Mouse (Mus musculus) heart, postnatal 4 days (tissue): ENCODE results near the gene Ccdc126. TPM values are rescaled to one million over a fixed set of nuclear protein-coding genes. Genes with fewer than 3 reads are reported as not detected.
"Not testable (repeated sequence)": the region's sequence is repeated elsewhere in the genome, so short reads cannot be mapped to it uniquely, and the experiment has no call there.

Experiments used
- DNase-seq: peaks from one replicate; pipeline ENCODE4 v3.0.0; 2021
- total RNA-seq, 2 experiments: library from RNA; stranded (reverse); gene quantifications; 2 replicates each; pipeline ENCODE4 v1.2.3; 2021

Gene Ccdc126
- total RNA-seq = 1 to 10 TPM; 4.4 to 4.9 TPM

- DNase-seq = peak; percentile 99
Observed at GRCm38 (mm10) chr6:49318966-49319594, at the start of gene Ccdc126. Ccdc126 (plus strand) TSS chr6:49319274.

GRCm38 (mm10) chr6:49269923-49270322 is 49.2 kb upstream of the Ccdc126 start:
- DNase-seq = peak; percentile 7

- no peak for DNase-seq
Observed at GRCm38 (mm10) chr6:49271815-49272214, 47.3 kb upstream of the Ccdc126 start.

- no peak for DNase-seq
Observed at GRCm38 (mm10) chr6:49272863-49273262, 46.2 kb upstream of the Ccdc126 start.

- DNase-seq = no peak
Observed at GRCm38 (mm10) chr6:49273934-49274333, 45.1 kb upstream of the Ccdc126 start.

- DNase-seq = no peak
Observed at GRCm38 (mm10) chr6:49274416-49275091, 44.5 kb upstream of the Ccdc126 start.

- DNase-seq = no peak
Observed at GRCm38 (mm10) chr6:49275296-49275695, 43.8 kb upstream of the Ccdc126 start.

GRCm38 (mm10) chr6:49280942-49281341 is 38.1 kb upstream of the Ccdc126 start:
- DNase-seq = no peak

GRCm38 (mm10) chr6:49282122-49282521 is 37.0 kb upstream of the Ccdc126 start:
- DNase-seq = peak; percentile 63

- DNase-seq = no peak
Observed at GRCm38 (mm10) chr6:49298286-49298685, 20.8 kb upstream of the Ccdc126 start.

GRCm38 (mm10) chr6:49314821-49315220 is 4.3 kb upstream of the Ccdc126 start:
- not testable (repeated sequence) for DNase-seq

GRCm38 (mm10) chr6:49319595-49320315 is 681 bp downstream of the Ccdc126 start:
- DNase-seq = no peak

- DNase-seq = no peak
Observed at GRCm38 (mm10) chr6:49321341-49321740, 2.3 kb downstream of the Ccdc126 start.

- no peak for DNase-seq
Observed at GRCm38 (mm10) chr6:49322056-49322455, 3.0 kb downstream of the Ccdc126 start.

- DNase-seq = no peak
Observed at GRCm38 (mm10) chr6:49322986-49323385, 3.9 kb downstream of the Ccdc126 start.

GRCm38 (mm10) chr6:49324528-49324927 is 5.5 kb downstream of the Ccdc126 start:
- no peak for DNase-seq

- DNase-seq = no peak
Observed at GRCm38 (mm10) chr6:49325294-49325693, 6.2 kb downstream of the Ccdc126 start.

- no peak for DNase-seq
Observed at GRCm38 (mm10) chr6:49326846-49327245, 7.8 kb downstream of the Ccdc126 start.

GRCm38 (mm10) chr6:49331369-49332059 is 12.4 kb downstream of the Ccdc126 start:
- DNase-seq = no peak

GRCm38 (mm10) chr6:49332060-49332370 is 12.9 kb downstream of the Ccdc126 start:
- DNase-seq = no peak

GRCm38 (mm10) chr6:49338566-49338965 is 19.5 kb downstream of the Ccdc126 start:
- DNase-seq = no peak

- DNase-seq = no peak
Observed at GRCm38 (mm10) chr6:49339145-49339544, 20.1 kb downstream of the Ccdc126 start.
